Mouse (Mus musculus) kidney, postnatal 0 days (tissue): ENCODE measurements at regions not wholly inside any gene's neighbourhood (a gene's known extent, or its start where the extent isn't known, plus 50 kb on each side); places are given as distances from the start of the nearest gene placed in this dataset.

Source experiments
- ATAC-seq: fragments of 200-750 bp; cut with Nextera tagmentation; replicated peaks from 2 replicates; pipeline ENCODE4 v1.8.0; 2017; ENCODE audit warnings: low read depth, moderate number of reproducible peaks, moderate TSS enrichment, moderate library complexity; ENCODE audit not compliant: low FRiP score
- DNase-seq: peaks from one replicate; pipeline ENCODE4 v3.0.0-alpha.2; 2016; ENCODE audit warnings: low spot score
- H3K27ac ChIP-seq: fragments of 300-500 bp; sonication (generic); 2 replicates; pipeline ENCODE4 v1.5.1; 2014; ENCODE audit warnings: mild to moderate bottlenecking
- H3K27me3 ChIP-seq: fragments of 300-500 bp; sonication (generic); 2 replicates; pipeline ENCODE4 v1.6.1; 2014; ENCODE audit warnings: low read length, mixed read lengths; ENCODE audit not compliant: insufficient read depth
- H3K36me3 ChIP-seq: fragments of 300-500 bp; sonication (generic); 2 replicates; pipeline ENCODE4 v1.6.1; 2014; ENCODE audit warnings: low read length, mixed read lengths; ENCODE audit not compliant: insufficient read depth
- H3K4me1 ChIP-seq: fragments of 300-500 bp; sonication (generic); replicated peaks from 2 replicates; pipeline ENCODE4 v1.6.1; 2014; ENCODE audit warnings: antibody characterized with exemption, low read length, mixed read lengths; ENCODE audit not compliant: insufficient read depth
- H3K4me2 ChIP-seq: fragments of 300-500 bp; sonication (generic); 2 replicates; pipeline ENCODE4 v1.6.1; 2014; ENCODE audit warnings: mild to moderate bottlenecking, low read length, moderate library complexity, mixed read lengths
- H3K4me3 ChIP-seq: fragments of 300-500 bp; sonication (generic); replicated peaks from 2 replicates; pipeline ENCODE4 v1.5.1; 2014; ENCODE audit warnings: low read depth, low read length
- H3K9ac ChIP-seq: fragments of 300-500 bp; sonication (generic); 2 replicates; pipeline ENCODE4 v1.6.1; 2014; ENCODE audit warnings: low read depth, low read length
- H3K9me3 ChIP-seq: fragments of 300-500 bp; sonication (generic); replicated peaks from 2 replicates; pipeline ENCODE4 v1.6.1; 2016; ENCODE audit warnings: low read length, inconsistent platforms, mixed read lengths
- CTCF ChIP-seq: IDR thresholded peaks from 2 replicates; pipeline ENCODE4 v1.5.1; 2016; ENCODE audit warnings: antibody characterized with exemption, low read depth, mild to moderate bottlenecking, moderate library complexity
- WGBS: fragments of 180-500 bp; shearing (Covaris S2); extraction: QIAGEN DNeasy Blood & Tissue Kit; methylation state at CpG from one replicate; pipeline ENCODE4 v1.1.7; 2014; 5-methylcytosine and 5-hydroxymethylcytosine counted together

DNA sequence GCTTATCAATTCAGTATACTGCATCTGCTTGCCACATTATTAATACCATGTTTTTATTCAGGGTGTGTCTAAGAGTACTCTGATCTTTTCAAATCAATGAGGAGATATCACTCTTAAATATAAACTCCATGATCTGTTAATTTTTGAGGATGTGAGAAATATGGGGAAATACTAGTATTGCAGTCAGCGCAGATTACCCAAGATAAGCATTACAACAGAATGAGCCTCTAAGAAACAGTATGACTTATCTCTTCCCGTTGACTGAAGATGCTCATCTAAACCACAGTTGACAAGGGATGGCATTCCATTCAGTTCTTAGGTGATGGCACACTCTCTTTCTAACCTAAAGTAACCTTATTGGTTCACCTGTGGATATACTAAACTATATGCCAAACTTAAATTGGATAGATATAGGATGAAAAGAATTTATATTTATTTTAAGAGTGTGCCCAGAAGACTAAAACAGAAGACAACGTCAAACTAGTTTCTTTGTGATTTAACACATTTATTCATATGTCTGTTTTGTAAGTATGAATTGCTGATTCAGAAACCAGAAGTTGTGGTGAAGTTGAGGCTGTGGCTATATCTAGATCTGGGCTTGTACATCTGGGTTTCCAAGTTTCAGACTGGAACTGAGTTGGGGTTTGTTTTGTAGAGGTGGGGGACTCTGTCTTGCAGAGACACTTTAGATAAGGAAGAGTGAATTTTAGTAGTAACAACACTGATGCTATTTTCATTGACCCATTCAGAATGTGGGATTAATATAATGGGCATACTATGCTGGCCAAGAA, 107.8 kb upstream of the Itga1 start:
- Histone ChIP-seq H3K4me1 (no peaks in the 10 kb centered on the region), H3K9me3 (no peaks in the 10 kb centered on the region), H3K36me3 (no peaks in the 10 kb centered on the region), H3K27me3 (no peaks in the 10 kb centered on the region), H3K4me2 (no peak overlapping the region), H3K9ac (no peak overlapping the region), H3K27ac (no peak overlapping the region), H3K4me3 (no peak overlapping the region)
- DNase-seq (no peak), ATAC-seq (no peak)
- WGBS: 91% methylated on average over 3 of the region's 3 CpGs
- no peak for TF ChIP-seq CTCF

DNA sequence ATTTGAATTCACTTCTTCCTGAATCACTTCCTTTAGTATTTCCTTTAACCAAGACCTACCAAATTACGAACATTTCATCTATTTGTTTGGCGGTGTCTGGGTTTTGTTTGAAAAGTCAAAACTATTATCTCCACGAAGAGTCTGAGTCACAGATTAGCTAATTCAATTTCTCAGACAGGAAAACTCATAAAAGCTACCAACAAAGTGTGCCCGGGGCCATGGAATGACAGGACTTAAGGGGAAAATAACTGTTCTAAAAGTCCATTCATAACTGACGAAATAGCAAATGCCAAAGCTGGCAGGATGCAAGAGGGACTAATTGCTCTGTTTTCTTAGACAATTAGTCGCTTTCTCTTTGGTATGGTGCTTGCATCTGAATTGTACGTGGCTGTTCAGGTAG, 105.0 kb upstream of the Itga1 start:
- Histone ChIP-seq H3K36me3 (no peaks in the 10 kb centered on the region), H3K9me3 (no peaks in the 10 kb centered on the region), H3K4me1 (no peaks in the 10 kb centered on the region), H3K9ac (no peak overlapping the region), H3K27me3 (no peaks in the 10 kb centered on the region), H3K4me2 (no peak overlapping the region), H3K4me3 (no peak overlapping the region), H3K27ac (no peak overlapping the region)
- no peak for DNase-seq
- WGBS: 69% methylated on average over 7 of the region's 7 CpGs
- TF ChIP-seq CTCF: no peak
- ATAC-seq: no peak

DNA sequence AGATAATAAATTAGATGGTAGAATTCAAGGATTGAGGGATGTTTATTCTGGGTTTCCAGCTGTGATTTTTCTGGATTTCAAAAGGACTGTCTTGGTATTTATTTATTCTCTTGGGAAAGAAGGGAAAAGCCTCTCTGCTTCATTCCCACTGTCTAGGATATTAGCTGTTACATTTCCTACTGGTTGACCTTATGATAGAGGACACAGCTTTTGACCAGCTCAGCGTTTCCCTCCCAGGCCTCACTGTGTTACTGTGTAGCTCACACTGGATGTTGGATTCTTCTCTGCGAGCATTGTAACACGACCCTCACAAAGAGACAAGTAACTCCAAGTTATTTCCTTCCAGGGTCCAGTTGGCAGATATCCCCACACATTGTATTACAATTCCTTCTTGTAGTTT, 97.4 kb upstream of the Itga1 start:
- no peak overlapping the region for H3K4me3 ChIP-seq
- H3K27ac ChIP-seq: 0 out of 2 replicates have a peak overlapping the region, but pooled peaks have one; percentile 25
- no peak for TF ChIP-seq CTCF
- H3K9me3 ChIP-seq: no peaks in the 10 kb centered on the region
- no peaks in the 10 kb centered on the region for H3K27me3 ChIP-seq
- no peaks in the 10 kb centered on the region for H3K4me1 ChIP-seq
- no peak overlapping the region for H3K9ac ChIP-seq
- DNase-seq: peak; percentile 75
- H3K4me2 ChIP-seq: no peak overlapping the region
- H3K36me3 ChIP-seq: no peaks in the 10 kb centered on the region
- no peak for ATAC-seq
- WGBS: 19% methylated on average over 3 of the region's 3 CpGs

DNA sequence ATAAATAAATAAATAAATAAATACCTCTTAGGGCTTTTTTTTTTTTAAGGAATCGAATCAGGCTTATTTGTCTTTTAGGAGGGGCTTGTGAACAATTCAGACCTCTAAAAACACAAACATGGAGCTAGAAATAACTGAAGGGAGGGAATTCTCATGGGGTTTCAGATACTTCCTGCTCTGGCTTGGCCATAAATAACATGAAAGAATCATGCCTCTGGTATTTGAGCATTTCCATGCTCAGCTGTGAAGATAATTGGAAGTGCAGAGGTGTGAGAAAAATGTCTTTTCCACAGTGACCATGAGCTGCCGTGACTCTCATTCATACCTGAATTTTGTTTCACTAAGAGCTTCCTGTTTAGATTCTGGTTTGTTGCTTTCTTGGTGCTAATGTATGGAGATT, 86.3 kb upstream of the Itga1 start:
- Histone ChIP-seq H3K9ac (no peak overlapping the region), H3K36me3 (no peaks in the 10 kb centered on the region), H3K9me3 (no peaks in the 10 kb centered on the region), H3K27me3 (no peaks in the 10 kb centered on the region), H3K4me2 (no peak overlapping the region), H3K4me1 (no peaks in the 10 kb centered on the region), H3K4me3 (no peak overlapping the region), H3K27ac (no peak overlapping the region)
- ATAC-seq (no peak), DNase-seq (peak; percentile 70)
- no peak for TF ChIP-seq CTCF
- 43% methylated on average over 2 of the region's 2 CpGs for WGBS

DNA sequence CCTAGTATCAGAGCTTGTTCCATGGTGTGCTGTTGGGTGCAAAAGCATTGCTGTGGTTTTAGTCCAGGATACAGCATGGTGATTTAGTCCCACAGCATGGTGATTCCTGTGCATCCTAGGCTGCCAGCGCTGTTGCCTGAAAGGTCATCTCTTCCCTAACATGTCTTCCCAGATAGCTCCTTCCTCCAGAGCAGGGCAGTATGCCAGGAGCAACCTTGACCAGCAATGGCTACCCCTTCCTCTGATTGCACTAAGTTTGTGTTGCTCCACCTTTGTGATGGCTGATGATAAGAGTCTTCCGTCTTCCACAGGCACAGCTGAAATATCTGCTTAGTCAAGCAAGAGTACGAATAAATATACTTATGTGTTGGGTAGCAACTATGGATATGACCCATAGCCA, 85.6 kb upstream of the Itga1 start:
- H3K4me2 ChIP-seq: no peak overlapping the region
- DNase-seq (no peak), ATAC-seq (no peak)
- 83% methylated on average over 3 of the region's 3 CpGs for WGBS
- no peak overlapping the region for H3K4me3 ChIP-seq
- no peak overlapping the region for H3K9ac ChIP-seq
- H3K27ac ChIP-seq: no peak overlapping the region
- no peak for TF ChIP-seq CTCF
- H3K36me3 ChIP-seq: no peaks in the 10 kb centered on the region
- no peaks in the 10 kb centered on the region for H3K27me3 ChIP-seq
- no peaks in the 10 kb centered on the region for H3K4me1 ChIP-seq
- H3K9me3 ChIP-seq: no peaks in the 10 kb centered on the region

DNA sequence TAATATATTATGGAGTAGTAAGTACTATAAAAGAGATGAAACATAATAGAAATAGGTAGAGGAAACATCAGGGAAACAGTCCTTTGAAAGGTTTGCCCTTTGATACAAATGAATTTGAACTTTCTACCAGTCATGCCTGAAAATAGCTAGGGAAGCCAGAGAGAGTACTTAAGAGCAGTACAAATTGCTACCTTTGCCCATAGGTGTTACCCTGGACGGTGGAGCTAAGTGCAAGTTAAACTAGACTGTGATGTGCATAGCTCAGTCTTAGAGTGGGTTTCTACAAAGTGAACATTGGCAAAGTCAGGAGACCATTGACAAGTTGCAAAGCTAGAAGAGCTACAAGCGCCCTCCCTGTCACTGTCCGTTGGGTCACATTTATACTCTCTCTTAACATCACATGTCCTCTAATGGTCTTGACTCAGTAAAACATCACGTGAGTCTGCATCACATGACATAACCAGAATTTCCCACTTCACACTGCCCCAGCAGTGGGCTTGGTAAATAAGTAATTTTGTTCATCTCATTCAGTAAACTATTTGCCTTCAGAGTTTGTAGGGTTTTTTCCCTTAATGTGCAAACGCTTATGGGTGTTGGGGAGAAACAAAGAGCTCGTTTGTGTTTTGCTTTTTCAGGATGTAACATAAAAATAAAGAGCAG, 80.6 kb upstream of the Itga1 start:
- 68% methylated on average over 6 of the region's 6 CpGs for WGBS
- Histone ChIP-seq H3K27me3 (no peaks in the 10 kb centered on the region), H3K27ac (no peak overlapping the region), H3K9me3 (no peaks in the 10 kb centered on the region), H3K4me3 (no peak overlapping the region), H3K9ac (no peak overlapping the region), H3K36me3 (no peaks in the 10 kb centered on the region), H3K4me1 (no peaks in the 10 kb centered on the region), H3K4me2 (no peak overlapping the region)
- no peak for TF ChIP-seq CTCF
- DNase-seq: no peak
- peak; percentile 92 for ATAC-seq
